Mouse (Mus musculus) heart, embryonic 14.5 days (tissue): Measurements from ENCODE around the gene Ttc4. TPM values are rescaled to one million over a fixed set of nuclear protein-coding genes. Genes with fewer than 3 reads are reported as not detected.

Source experiments
- ATAC-seq: fragments of 200-750 bp; cut with Nextera tagmentation; 2 replicates; pipeline ENCODE4 v1.8.0; 2017; ENCODE audit warnings: low read depth, moderate TSS enrichment; ENCODE audit not compliant: insufficient number of reproducible peaks, insufficient read depth, low FRiP score
- H3K27ac ChIP-seq, 2 experiments: fragments of 200-500 bp in 1 of 2; fragments of 300-500 bp in 1 of 2; sonication (generic) in 1 of 2; replicated peaks in 1 of 2; 2 replicates each; pipeline ENCODE4 v1.5.1; 2012 to 2014; ENCODE audit warnings: low read depth in 2 of 2, low read length in 2 of 2, control low read depth in 1 of 2, mild to moderate bottlenecking in 1 of 2, mixed read lengths in 1 of 2; ENCODE audit not compliant: control insufficient read depth in 1 of 2, insufficient read depth in 1 of 2
- H3K27me3 ChIP-seq: fragments of 300-500 bp; sonication (generic); 2 replicates; pipeline ENCODE4 v1.6.1; 2014; ENCODE audit warnings: mild to moderate bottlenecking, low read length, control low read depth; ENCODE audit not compliant: control insufficient read depth, insufficient read depth
- H3K36me3 ChIP-seq: fragments of 300-500 bp; sonication (generic); 2 replicates; pipeline ENCODE4 v1.6.1; 2014; ENCODE audit warnings: mild to moderate bottlenecking, control low read depth, low read length, mixed read lengths; ENCODE audit not compliant: control insufficient read depth, insufficient read depth
- H3K4me1 ChIP-seq, 2 experiments: fragments of 200-500 bp in 1 of 2; fragments of 300-500 bp in 1 of 2; sonication (generic) in 1 of 2; 2 replicates each; pipeline ENCODE4 v1.6.1; 2012 to 2014; ENCODE audit warnings: low read length in 2 of 2, control low read depth in 1 of 2, mixed read lengths in 1 of 2; ENCODE audit not compliant: control insufficient read depth in 2 of 2, insufficient read depth in 2 of 2
- H3K4me2 ChIP-seq: fragments of 300-500 bp; sonication (generic); 2 replicates; pipeline ENCODE4 v1.6.1; 2014; ENCODE audit warnings: mild to moderate bottlenecking, low read length
- H3K4me3 ChIP-seq, 2 experiments: fragments of 200-500 bp in 1 of 2; fragments of 300-500 bp in 1 of 2; sonication (generic) in 1 of 2; 2 replicates each; pipeline ENCODE4 v1.5.1; 2012 to 2014; ENCODE audit warnings: low read length in 2 of 2, mild to moderate bottlenecking in 2 of 2, control low read depth in 1 of 2, low read depth in 1 of 2, moderate library complexity in 1 of 2; ENCODE audit not compliant: control insufficient read depth in 1 of 2, insufficient read depth in 1 of 2
- H3K9ac ChIP-seq: fragments of 300-500 bp; sonication (generic); 2 replicates; pipeline ENCODE4 v1.6.1; 2014; ENCODE audit warnings: mild to moderate bottlenecking, low read length
- H3K9me3 ChIP-seq: fragments of 300-500 bp; sonication (generic); 2 replicates; pipeline ENCODE4 v1.6.1; 2016; ENCODE audit warnings: low read length, control low read depth; ENCODE audit not compliant: control insufficient read depth
- WGBS: fragments of 180-500 bp; shearing (Covaris S2); extraction: QIAGEN DNeasy Blood & Tissue Kit; methylation state at CpG from one replicate; pipeline ENCODE4 v1.1.7; 2014; 5-methylcytosine and 5-hydroxymethylcytosine counted together
- polyA plus RNA-seq: library from polyadenylated mRNA; unstranded; fragments of >200 nt; fragmentation: Nextera tagmentation; extraction: Ambion mirVana; gene quantifications from 2 replicates; pipeline ENCODE4 v1.2.1, GENCODE M21; 2014

Ttc4 gene
- polyA plus RNA-seq, 1 experiment from 2014 or later: 52.0 TPM

GRCm38 (mm10) chr4:106622712-106623111 is 56.0 kb downstream of the Ttc4 start:
- 26% methylated on average over 28 of the region's 28 CpGs for WGBS

GRCm38 (mm10) chr4:106622030-106622493 is 56.7 kb downstream of the Ttc4 start, which contains the start of gene Ttc22:
Gene Ttc22, plus strand, starts transcription at chr4:106622432.
- no peak within 1 kb of the TSS for H3K27ac ChIP-seq
- H3K27me3 ChIP-seq: peaks cover 65% of the 10 kb centered on the region
- no peaks in the 10 kb centered on the region for H3K4me1 ChIP-seq
- H3K4me2 ChIP-seq: no peak within 1 kb of the TSS
- no peak within 1 kb of the TSS for H3K9ac ChIP-seq
- H3K4me3 ChIP-seq: no peak within 1 kb of the TSS
- H3K36me3 ChIP-seq: no peaks in the 10 kb centered on the region
- ATAC-seq: no peak
- 22% methylated on average over 16 of the region's 16 CpGs for WGBS
- no peaks in the 10 kb centered on the region for H3K9me3 ChIP-seq

More at GRCm38 (mm10) chr4:106622712-106623111, 56.0 kb downstream of the Ttc4 start:
- no peak overlapping the region for H3K4me2 ChIP-seq
- H3K36me3 ChIP-seq: no peaks in the 10 kb centered on the region
- H3K9ac ChIP-seq: no peak overlapping the region
- ATAC-seq: no peak
- peaks cover 60% of the 10 kb centered on the region for H3K27me3 ChIP-seq
- no peaks in the 10 kb centered on the region for H3K9me3 ChIP-seq
- no peak overlapping the region for H3K27ac ChIP-seq
- no peaks in the 10 kb centered on the region for H3K4me1 ChIP-seq
- H3K4me3 ChIP-seq: no peak overlapping the region

GRCm38 (mm10) chr4:106621428-106621827 is 57.3 kb downstream of the Ttc4 start:
- ATAC-seq: no peak
- H3K27me3 ChIP-seq: peaks cover 67% of the 10 kb centered on the region
- no peak overlapping the region for H3K4me3 ChIP-seq
- 63% methylated on average over 3 of the region's 3 CpGs for WGBS
- no peaks in the 10 kb centered on the region for H3K9me3 ChIP-seq
- no peaks in the 10 kb centered on the region for H3K4me1 ChIP-seq
- no peaks in the 10 kb centered on the region for H3K36me3 ChIP-seq
- H3K27ac ChIP-seq: no peak overlapping the region
- no peak overlapping the region for H3K9ac ChIP-seq
- H3K4me2 ChIP-seq: no peak overlapping the region

GRCm38 (mm10) chr4:106618898-106619297 is 59.8 kb downstream of the Ttc4 start:
- Histone ChIP-seq H3K9me3 (no peaks in the 10 kb centered on the region), H3K4me2 (no peak overlapping the region), H3K4me3 (no peak overlapping the region), H3K27me3 (peaks cover 57% of the 10 kb centered on the region), H3K9ac (no peak overlapping the region), H3K4me1 (no peaks in the 10 kb centered on the region), H3K36me3 (no peaks in the 10 kb centered on the region), H3K27ac (no peak overlapping the region)
- WGBS: 77% methylated on average over 4 of the region's 4 CpGs
- no peak for ATAC-seq

- Histone ChIP-seq H3K27me3 (peaks cover 38% of the 10 kb centered on the region), H3K4me2 (peak within 1 kb of the TSS; percentile 32; the same call in 1 of the 2 replicates), H3K4me3 (no peak within 1 kb of the TSS), H3K36me3 (no peaks in the 10 kb centered on the region), H3K9me3 (no peaks in the 10 kb centered on the region), H3K4me1 (no peaks in the 10 kb centered on the region), H3K27ac (no peak within 1 kb of the TSS), H3K9ac (no peak within 1 kb of the TSS)
- WGBS: under 1% methylated on average over 17 of the region's 19 CpGs
- ATAC-seq: no peak
Measured at GRCm38 (mm10) chr4:106617056-106617455, 61.7 kb downstream of the Ttc4 start, which contains the start of gene Lexm. Gene Lexm, minus strand, starts transcription at chr4:106617241.

DNA sequence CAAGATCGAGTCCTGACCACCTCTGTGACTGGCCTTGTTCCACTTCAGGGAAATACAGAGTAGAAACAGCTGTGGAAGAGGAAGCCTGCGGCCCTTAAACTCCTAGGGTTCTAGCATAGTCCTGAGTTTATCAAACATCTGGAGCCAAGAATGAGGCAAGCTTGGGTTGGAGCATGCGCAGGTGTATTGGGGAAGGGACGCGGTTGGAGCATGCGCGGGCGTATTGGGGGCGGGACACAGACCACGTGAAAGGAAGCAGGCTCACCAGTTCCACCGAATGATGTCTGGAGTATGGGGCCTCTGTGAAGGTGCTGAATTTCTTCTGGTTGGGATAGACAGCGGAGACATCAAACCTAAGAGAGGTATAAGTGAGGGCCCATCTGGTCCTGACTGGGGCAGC is 63.1 kb downstream of the Ttc4 start:
- ATAC-seq: no peak
- Histone ChIP-seq H3K27ac (no peak overlapping the region), H3K9me3 (no peaks in the 10 kb centered on the region), H3K4me1 (no peaks in the 10 kb centered on the region), H3K27me3 (peaks cover 25% of the 10 kb centered on the region; the same call in 1 of the 2 replicates), H3K4me2 (no peak overlapping the region), H3K36me3 (no peaks in the 10 kb centered on the region), H3K4me3 (no peak overlapping the region), H3K9ac (no peak overlapping the region)
- 68% methylated on average over 12 of the region's 12 CpGs for WGBS

DNA sequence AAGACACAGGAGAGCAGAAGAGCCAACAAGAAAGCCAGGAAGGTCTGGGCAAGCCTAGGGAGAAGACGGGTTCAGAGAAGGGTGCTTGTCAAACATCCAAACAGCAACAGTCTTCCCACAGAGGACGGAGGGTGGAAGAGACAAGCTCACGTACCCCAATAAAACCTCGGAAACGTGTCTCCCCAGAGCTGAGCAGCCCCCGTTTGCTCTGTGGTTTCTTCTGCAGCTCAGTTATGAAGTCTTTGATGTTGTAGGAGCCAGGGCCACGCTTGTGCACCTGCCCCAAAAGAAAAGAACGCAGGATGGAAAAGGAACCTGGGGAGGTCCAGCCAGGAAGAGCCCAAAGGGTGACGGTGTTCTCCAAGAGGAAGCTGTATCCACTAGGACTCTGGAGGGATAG is 63.9 kb downstream of the Ttc4 start:
- no peak overlapping the region for H3K9ac ChIP-seq
- H3K27ac ChIP-seq: no peak overlapping the region
- H3K27me3 ChIP-seq: peaks cover 25% of the 10 kb centered on the region; the same call in 1 of the 2 replicates
- no peak overlapping the region for H3K4me3 ChIP-seq
- H3K36me3 ChIP-seq: no peaks in the 10 kb centered on the region
- H3K9me3 ChIP-seq: no peaks in the 10 kb centered on the region
- no peak overlapping the region for H3K4me2 ChIP-seq
- H3K4me1 ChIP-seq: no peaks in the 10 kb centered on the region
- 68% methylated on average over 9 of the region's 9 CpGs for WGBS
- no peak for ATAC-seq

DNA sequence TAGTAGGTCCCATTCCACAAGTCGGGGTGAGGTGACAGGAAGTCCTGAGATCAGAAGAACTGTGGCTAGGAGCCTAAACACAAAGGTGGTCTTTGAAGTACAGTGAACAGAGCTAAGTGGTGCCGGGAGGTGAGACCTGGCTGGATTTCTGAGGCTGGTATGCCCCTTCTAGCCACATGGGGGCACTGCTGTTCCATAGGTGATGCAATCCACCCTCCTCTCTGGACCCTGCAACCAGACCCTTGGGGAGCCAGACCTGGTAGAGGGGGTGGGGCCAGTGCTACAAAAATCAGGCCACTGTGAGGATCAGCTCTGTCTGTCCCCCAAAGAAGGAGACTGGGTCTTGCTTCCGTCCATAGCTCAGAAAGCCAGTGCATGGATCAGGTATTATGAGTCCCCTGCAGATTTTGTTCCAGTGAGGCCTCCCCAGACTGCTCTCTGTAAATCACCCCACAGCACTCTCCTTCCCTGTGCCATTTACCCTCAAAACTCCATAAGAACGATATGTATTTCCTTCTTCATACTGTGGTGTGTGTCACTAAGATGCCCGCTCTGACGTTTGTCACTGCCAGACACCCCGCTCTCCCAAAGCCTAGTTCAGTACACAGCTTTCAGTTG is 64.5 kb downstream of the Ttc4 start:
- no peak overlapping the region for H3K9ac ChIP-seq
- no peak overlapping the region for H3K4me2 ChIP-seq
- no peaks in the 10 kb centered on the region for H3K4me1 ChIP-seq
- H3K4me3 ChIP-seq: no peak overlapping the region
- H3K27me3 ChIP-seq: peaks cover 25% of the 10 kb centered on the region; the same call in 1 of the 2 replicates
- H3K9me3 ChIP-seq: no peaks in the 10 kb centered on the region
- WGBS: 43% methylated on average over 7 of the region's 7 CpGs
- no peaks in the 10 kb centered on the region for H3K36me3 ChIP-seq
- ATAC-seq: peak; percentile 52; the same call in 1 of the 2 replicates
- no peak overlapping the region for H3K27ac ChIP-seq
